Mouse (Mus musculus) heart, embryonic 16.5 days (tissue): ENCODE measurements around the gene Cxcl15. TPM values are rescaled to one million over a fixed set of nuclear protein-coding genes. Genes with fewer than 3 reads are reported as not detected.
A peak's percentile ranks its signal among the peaks of the same experiment; 100 is the strongest.
"Not testable (repeated sequence)": the region's sequence is repeated elsewhere in the genome, so short reads cannot be mapped to it uniquely, and the experiment has no call there.

Source experiments
- ATAC-seq: fragments of 200-750 bp; cut with Nextera tagmentation; replicated peaks from 2 replicates; pipeline ENCODE4 v1.8.0; 2017; ENCODE audit warnings: moderate number of reproducible peaks; ENCODE audit not compliant: insufficient read depth, low FRiP score; ENCODE audit errors: extremely low read depth
- H3K27ac ChIP-seq: fragments of 300-500 bp; sonication (generic); 2 replicates; pipeline ENCODE4 v1.5.1; 2014; ENCODE audit warnings: mild to moderate bottlenecking, low read length, control low read depth, moderate library complexity
- H3K27me3 ChIP-seq: fragments of 300-500 bp; sonication (generic); 2 replicates; pipeline ENCODE4 v1.6.1; 2014; ENCODE audit warnings: low read length, mixed read lengths; ENCODE audit not compliant: control insufficient read depth, insufficient read depth
- H3K36me3 ChIP-seq: fragments of 300-500 bp; sonication (generic); 2 replicates; pipeline ENCODE4 v1.6.1; 2014; ENCODE audit not compliant: control insufficient read depth, insufficient read depth
- H3K4me1 ChIP-seq: fragments of 300-500 bp; sonication (generic); 2 replicates; pipeline ENCODE4 v1.6.1; 2014; ENCODE audit warnings: low read length, mixed read lengths; ENCODE audit not compliant: control insufficient read depth, insufficient read depth
- H3K4me2 ChIP-seq: fragments of 300-500 bp; sonication (generic); 2 replicates; pipeline ENCODE4 v1.6.1; 2014; ENCODE audit warnings: low read depth, mild to moderate bottlenecking, control low read depth, low read length
- H3K4me3 ChIP-seq: fragments of 300-500 bp; sonication (generic); 2 replicates; pipeline ENCODE4 v1.5.1; 2014; ENCODE audit warnings: mild to moderate bottlenecking, control low read depth, low read length
- H3K9ac ChIP-seq: fragments of 300-500 bp; sonication (generic); 2 replicates; pipeline ENCODE4 v1.6.1; 2014; ENCODE audit warnings: low read length, control low read depth
- H3K9me3 ChIP-seq: fragments of 300-500 bp; sonication (generic); replicated peaks from 2 replicates; pipeline ENCODE4 v1.6.1; 2016; ENCODE audit warnings: low read length; ENCODE audit not compliant: control insufficient read depth
- WGBS: fragments of 180-500 bp; shearing (Covaris S2); extraction: QIAGEN DNeasy Blood & Tissue Kit; methylation state at CpG from one replicate; pipeline ENCODE4 v1.1.7; 2014; 5-methylcytosine and 5-hydroxymethylcytosine counted together
- polyA plus RNA-seq: library from polyadenylated mRNA; unstranded; fragments of >200 nt; fragmentation: Nextera tagmentation; extraction: Ambion mirVana; gene quantifications from 2 replicates; pipeline ENCODE4 v1.2.1, GENCODE M21; 2015

The Cxcl15 gene
- polyA plus RNA-seq, 1 experiment from 2014 or later, result 0.46 TPM

GRCm38 (mm10) chr5:90819756-90820155, 25.4 kb downstream of the Cxcl15 start:
- Histone ChIP-seq H3K9ac (no peak overlapping the region), H3K36me3 (no peaks in the 10 kb centered on the region), H3K27me3 (no peaks in the 10 kb centered on the region), H3K4me1 (no peaks in the 10 kb centered on the region), H3K9me3 (no peaks in the 10 kb centered on the region), H3K4me3 (no peak overlapping the region), H3K27ac (no peak overlapping the region), H3K4me2 (no peak overlapping the region)
- ATAC-seq, result no peak

- Histone ChIP-seq H3K9ac (no peak overlapping the region), H3K4me2 (peak overlapping the region; percentile 29), H3K4me1 (peaks cover 4% of the 10 kb centered on the region; the same call in 1 of the 2 replicates), H3K27me3 (no peaks in the 10 kb centered on the region), H3K36me3 (no peaks in the 10 kb centered on the region), H3K9me3 (no peaks in the 10 kb centered on the region), H3K4me3 (no peak overlapping the region), H3K27ac (peak overlapping the region; percentile 49)
- WGBS, result 43% methylated on average over 11 of the region's 11 CpGs
- peak; percentile 60 for ATAC-seq
Measured at GRCm38 (mm10) chr5:90832145-90832767, 37.9 kb downstream of the Cxcl15 start.

- no peak for ATAC-seq
- Histone ChIP-seq H3K9ac (no peak overlapping the region), H3K4me3 (no peak overlapping the region), H3K27me3 (no peaks in the 10 kb centered on the region), H3K4me2 (0 out of 2 replicates have a peak overlapping the region, but pooled peaks have one; percentile 29), H3K27ac (no peak overlapping the region; the same call in 1 of the 2 replicates), H3K36me3 (no peaks in the 10 kb centered on the region), H3K4me1 (peaks cover 4% of the 10 kb centered on the region; the same call in 1 of the 2 replicates), H3K9me3 (no peaks in the 10 kb centered on the region)
- WGBS, result 67% methylated on average over 8 of the region's 8 CpGs
Measured at GRCm38 (mm10) chr5:90832768-90833388, 38.5 kb downstream of the Cxcl15 start.

- H3K9me3 ChIP-seq, result no peaks in the 10 kb centered on the region
- peaks cover 4% of the 10 kb centered on the region; the same call in 1 of the 2 replicates for H3K4me1 ChIP-seq
- H3K36me3 ChIP-seq, result no peaks in the 10 kb centered on the region
- ATAC-seq, result no peak
- no peak overlapping the region for H3K27ac ChIP-seq
- WGBS, result 83% methylated on average over 4 of the region's 4 CpGs
- no peaks in the 10 kb centered on the region for H3K27me3 ChIP-seq
- no peak overlapping the region for H3K4me2 ChIP-seq
- H3K4me3 ChIP-seq, result no peak overlapping the region
- no peak overlapping the region for H3K9ac ChIP-seq
Measured at GRCm38 (mm10) chr5:90834436-90834835, 40.1 kb downstream of the Cxcl15 start.

- Histone ChIP-seq H3K4me3 (no peak overlapping the region), H3K4me2 (no peak overlapping the region), H3K27ac (no peak overlapping the region), H3K4me1 (no peaks in the 10 kb centered on the region), H3K36me3 (no peaks in the 10 kb centered on the region), H3K27me3 (no peaks in the 10 kb centered on the region), H3K9ac (no peak overlapping the region), H3K9me3 (no peaks in the 10 kb centered on the region)
- ATAC-seq, result no peak
- 66% methylated on average over 5 of the region's 5 CpGs for WGBS
Measured at GRCm38 (mm10) chr5:90838582-90838981, 44.2 kb downstream of the Cxcl15 start.

- Histone ChIP-seq H3K9me3 (no peaks in the 10 kb centered on the region), H3K27ac (no peak overlapping the region), H3K36me3 (no peaks in the 10 kb centered on the region), H3K9ac (no peak overlapping the region), H3K4me3 (no peak overlapping the region), H3K4me2 (no peak overlapping the region), H3K27me3 (no peaks in the 10 kb centered on the region), H3K4me1 (no peaks in the 10 kb centered on the region)
- ATAC-seq, result no peak
- 57% methylated on average over 7 of the region's 7 CpGs for WGBS
Measured at GRCm38 (mm10) chr5:90840902-90841869, 46.9 kb downstream of the Cxcl15 start.

GRCm38 (mm10) chr5:90843891-90844290, 49.6 kb downstream of the Cxcl15 start:
- WGBS, result 86% methylated on average over 3 of the region's 3 CpGs
- Histone ChIP-seq H3K27ac (no peak overlapping the region), H3K36me3 (no peaks in the 10 kb centered on the region), H3K4me1 (no peaks in the 10 kb centered on the region), H3K9me3 (no peaks in the 10 kb centered on the region), H3K4me3 (no peak overlapping the region), H3K9ac (no peak overlapping the region), H3K4me2 (no peak overlapping the region), H3K27me3 (no peaks in the 10 kb centered on the region)
- no peak for ATAC-seq

GRCm38 (mm10) chr5:90850096-90850495, 55.8 kb downstream of the Cxcl15 start:
- not testable (repeated sequence) for H3K9me3 ChIP-seq, ATAC-seq, H3K27me3 ChIP-seq, H3K4me3 ChIP-seq, H3K4me2 ChIP-seq, H3K4me1 ChIP-seq, H3K9ac ChIP-seq, H3K27ac ChIP-seq, H3K36me3 ChIP-seq
- WGBS, result 79% methylated on average over 6 of the region's 7 CpGs

GRCm38 (mm10) chr5:90851391-90851790, 57.1 kb downstream of the Cxcl15 start:
- ATAC-seq, H3K9ac ChIP-seq, H3K27ac ChIP-seq, H3K4me3 ChIP-seq, H3K9me3 ChIP-seq, H3K36me3 ChIP-seq, H3K27me3 ChIP-seq, H3K4me1 ChIP-seq, H3K4me2 ChIP-seq: not testable (repeated sequence)
- 93% methylated on average over 11 of the region's 11 CpGs for WGBS
